Mouse (Mus musculus) erythroblast, adult 5-6 weeks (primary cell): ENCODE data around the gene 9130230L23Rik. TPM values are rescaled to one million over a fixed set of nuclear protein-coding genes. Genes with fewer than 3 reads are reported as not detected.
"Not testable (repeated sequence)": the region's sequence is repeated elsewhere in the genome, so short reads cannot be mapped to it uniquely, and the experiment has no call there.

Experiments used
- ATAC-seq: replicated peaks from 2 replicates; pipeline ENCODE4 v1.8.0; 2016; ENCODE audit warnings: moderate number of reproducible peaks, mild to moderate bottlenecking, moderate TSS enrichment, inconsistent platforms; ENCODE audit not compliant: poor library complexity, low FRiP score, severe bottlenecking
- total RNA-seq, 2 experiments: library from RNA; stranded (forward) in 1 of 2; stranded (reverse) in 1 of 2; fragments of 150-400 nt in 1 of 2; fragments of 200-764, 138-1000 nt in 1 of 2; gene quantifications; 2 replicates each; pipeline versions ENCODE4 v1.2.3 to v1.2.4; 2015 to 2017; ENCODE audit warnings: low replicate concordance in 2 of 2

The 9130230L23Rik gene
- total RNA-seq, 2 experiments from 2014 or later: not detected

DNA sequence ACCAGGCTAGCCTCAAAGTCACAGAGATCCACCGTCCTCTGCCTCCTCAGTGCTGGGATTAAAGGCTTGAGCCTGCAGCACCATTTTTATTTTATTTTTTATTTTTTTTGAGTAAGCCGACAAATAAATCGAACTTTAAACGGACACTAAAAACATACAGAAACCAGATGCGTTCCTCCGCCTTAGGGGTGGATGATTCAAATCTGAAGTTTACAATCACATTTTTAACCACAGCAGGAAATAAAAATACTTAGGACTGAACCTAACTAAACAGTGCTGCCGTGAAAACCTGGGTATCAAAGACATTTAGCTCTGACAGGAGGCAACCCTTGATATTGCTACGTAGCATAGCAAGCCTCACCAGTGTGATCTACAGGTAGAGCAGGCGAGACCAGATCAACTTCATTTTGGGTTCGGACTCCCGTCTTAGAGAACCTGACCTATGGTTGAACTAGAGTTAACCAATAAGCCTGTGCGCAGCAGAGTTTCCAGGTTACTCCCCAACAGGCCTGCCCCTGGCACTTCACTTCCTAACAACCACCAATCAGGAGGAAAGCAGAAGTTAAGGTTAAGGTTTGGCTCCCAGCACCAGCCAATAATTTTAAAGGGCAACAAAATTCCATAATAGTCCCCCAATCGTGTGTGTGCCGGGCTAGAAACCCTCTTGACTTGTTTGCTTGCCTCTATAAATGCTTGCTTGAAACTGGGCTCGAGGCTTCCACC lies 4.3 kb upstream of the 9130230L23Rik start:
- ATAC-seq: no peak

DNA sequence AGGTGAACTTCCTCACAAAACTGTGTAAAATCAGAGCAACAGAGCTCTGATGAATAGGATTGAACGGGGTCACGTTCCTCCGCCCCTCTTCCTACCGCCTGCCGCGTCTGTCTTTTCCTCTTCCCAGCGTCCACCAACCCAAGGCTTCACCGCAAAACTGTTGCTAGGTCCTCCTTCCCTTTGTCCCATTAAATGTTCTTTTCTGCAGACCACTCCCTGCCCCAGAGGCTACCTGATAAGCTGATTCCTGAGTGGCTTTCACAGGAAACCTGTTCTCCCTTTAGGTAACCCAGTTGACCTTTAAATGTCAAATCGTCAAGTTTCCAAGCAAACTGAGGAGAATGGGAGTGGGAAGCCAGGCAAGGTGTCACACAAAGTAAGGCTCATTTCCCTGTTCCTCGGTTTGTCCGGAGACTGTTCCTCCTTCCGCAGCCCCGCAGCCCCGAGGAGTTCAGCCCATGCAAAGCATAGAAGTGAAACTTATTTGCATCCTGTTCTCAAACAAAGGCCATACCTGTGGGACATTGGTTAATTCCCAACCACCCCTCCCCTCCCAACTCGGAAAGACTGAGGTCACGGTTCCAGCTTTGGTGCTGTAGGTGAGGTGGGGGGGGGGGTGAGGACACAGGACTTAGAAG lies 1.1 kb upstream of the 9130230L23Rik start:
- ATAC-seq: no peak

- no peak for ATAC-seq
Observed at GRCm38 (mm10) chr5:66001232-66001631, 2.9 kb downstream of the 9130230L23Rik start.

- no peak for ATAC-seq
Observed at GRCm38 (mm10) chr5:66000567-66001125, 3.4 kb downstream of the 9130230L23Rik start.

DNA sequence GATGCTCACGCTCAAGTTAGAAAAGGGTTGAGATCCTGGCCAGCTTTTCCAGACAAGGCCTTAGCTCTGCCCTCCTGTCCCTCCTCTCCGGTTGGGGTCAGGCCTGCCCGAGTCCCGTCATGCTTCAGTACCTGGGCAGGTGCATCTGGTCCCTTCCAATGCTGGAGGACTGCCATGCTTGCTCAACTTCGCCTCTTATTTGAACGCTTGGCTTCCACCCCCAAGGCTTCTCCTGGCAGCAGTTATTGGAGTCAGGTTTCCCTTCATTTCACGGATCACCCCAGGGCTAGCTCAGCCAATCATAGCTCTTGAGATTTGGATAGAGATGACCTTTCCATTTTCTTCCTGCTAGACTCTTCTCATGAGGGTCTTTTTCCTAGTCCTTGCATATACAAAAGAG lies 4.0 kb downstream of the 9130230L23Rik start:
- ATAC-seq: no peak

GRCm38 (mm10) chr5:65999106-65999505 lies 5.0 kb downstream of the 9130230L23Rik start:
- no peak for ATAC-seq

- ATAC-seq: no peak
Observed at GRCm38 (mm10) chr5:65997813-65998212, 6.3 kb downstream of the 9130230L23Rik start.

DNA sequence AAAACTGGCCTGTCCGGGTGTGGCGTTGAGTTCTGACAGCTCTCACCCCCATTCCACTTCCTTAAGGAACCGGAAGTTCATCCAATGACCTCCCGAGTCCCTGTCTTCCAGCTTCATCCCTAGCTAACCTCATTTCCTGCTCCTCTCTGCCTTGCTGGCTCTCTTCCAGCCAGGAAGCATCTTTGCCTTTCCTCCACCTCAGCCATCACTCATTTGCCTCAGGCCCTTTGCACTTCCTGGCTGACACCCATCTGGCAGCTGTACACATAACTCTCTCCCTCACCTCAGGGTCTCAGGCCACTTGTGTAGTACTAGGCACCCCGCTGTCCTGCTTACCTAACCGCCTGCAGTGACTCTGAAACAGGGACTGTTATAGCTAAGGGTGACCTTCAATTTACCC lies 9.4 kb downstream of the 9130230L23Rik start:
- no peak for ATAC-seq

DNA sequence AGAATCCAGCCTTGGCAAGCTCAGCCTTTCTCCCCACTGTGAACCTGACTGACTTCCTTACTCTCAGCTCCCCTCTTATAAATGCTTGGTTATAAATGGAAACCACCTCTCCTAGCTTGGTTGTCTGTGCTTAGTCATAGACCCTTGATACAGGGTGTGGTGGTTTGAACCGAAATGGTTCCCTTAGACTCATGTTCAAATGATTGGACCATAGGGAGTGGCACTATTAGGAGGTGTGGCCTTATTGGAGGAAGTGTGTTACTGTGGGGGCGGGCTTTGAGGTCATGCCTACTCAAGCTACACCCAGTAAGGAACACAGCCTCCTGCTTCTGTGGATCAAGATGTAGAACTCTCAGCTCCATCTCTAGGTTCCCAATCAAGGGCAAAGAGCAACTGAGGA lies 12.9 kb downstream of the 9130230L23Rik start:
- no peak for ATAC-seq

DNA sequence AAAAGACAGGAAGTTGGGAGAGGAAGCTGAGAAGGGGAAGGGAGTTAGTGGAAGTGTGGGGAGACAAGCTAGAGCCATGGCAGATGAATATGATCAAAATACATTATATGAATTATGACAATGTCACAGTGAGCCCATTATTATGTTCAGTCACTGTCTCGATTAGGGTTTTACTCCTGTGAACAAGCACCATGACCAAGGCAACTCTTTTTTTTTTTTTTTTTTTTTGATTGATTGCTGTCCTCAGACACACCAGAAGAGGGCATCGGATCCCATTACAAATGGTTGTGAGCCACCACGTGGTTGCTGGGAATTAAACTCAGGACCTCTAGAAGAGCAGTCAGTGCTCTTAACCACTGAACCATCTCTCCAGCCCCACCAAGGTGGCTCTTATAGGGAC lies 17.1 kb downstream of the 9130230L23Rik start:
- not testable (repeated sequence) for ATAC-seq

DNA sequence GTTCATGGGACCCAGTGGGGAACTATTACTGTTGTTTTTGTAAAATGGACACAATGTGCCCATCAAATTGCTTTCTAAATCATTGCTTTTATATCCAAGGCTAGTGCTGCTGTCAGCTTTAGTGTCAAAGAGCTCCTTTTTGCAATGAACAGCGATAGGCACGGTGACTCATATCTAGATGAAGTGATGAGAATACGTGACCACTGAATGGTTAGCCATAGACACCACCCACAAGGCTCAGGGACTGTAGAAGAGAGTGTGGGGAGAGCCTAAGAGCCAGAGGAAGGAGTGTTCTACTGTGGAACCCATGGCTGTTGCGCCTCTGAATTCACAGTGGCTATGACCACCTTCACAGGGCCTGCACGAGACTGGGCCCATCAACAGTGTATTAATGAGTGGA lies 17.7 kb downstream of the 9130230L23Rik start:
- ATAC-seq: no peak

GRCm38 (mm10) chr5:65975731-65976130 lies 28.4 kb downstream of the 9130230L23Rik start:
- no peak for ATAC-seq

DNA sequence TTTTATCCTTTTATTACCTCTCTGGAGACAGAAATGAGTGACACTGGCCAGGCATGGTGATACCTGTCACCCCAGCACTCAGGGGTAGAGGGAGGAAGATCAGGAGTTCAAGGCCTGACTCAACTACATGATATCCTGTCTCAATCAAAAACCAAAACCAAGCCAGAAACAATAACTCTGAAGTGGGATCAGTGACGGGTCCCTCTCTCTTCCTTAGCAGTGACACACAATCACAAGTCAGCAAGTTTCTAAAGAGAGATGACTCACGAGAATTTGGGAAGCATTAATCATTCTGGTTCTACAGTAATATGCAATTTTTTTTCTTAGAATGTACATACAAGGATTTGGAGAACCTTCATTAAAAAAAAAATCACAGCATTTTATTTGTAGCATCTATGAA lies 30.9 kb downstream of the 9130230L23Rik start:
- no peak for ATAC-seq

- ATAC-seq: no peak
Observed at GRCm38 (mm10) chr5:65968004-65968403, 36.1 kb downstream of the 9130230L23Rik start.

DNA sequence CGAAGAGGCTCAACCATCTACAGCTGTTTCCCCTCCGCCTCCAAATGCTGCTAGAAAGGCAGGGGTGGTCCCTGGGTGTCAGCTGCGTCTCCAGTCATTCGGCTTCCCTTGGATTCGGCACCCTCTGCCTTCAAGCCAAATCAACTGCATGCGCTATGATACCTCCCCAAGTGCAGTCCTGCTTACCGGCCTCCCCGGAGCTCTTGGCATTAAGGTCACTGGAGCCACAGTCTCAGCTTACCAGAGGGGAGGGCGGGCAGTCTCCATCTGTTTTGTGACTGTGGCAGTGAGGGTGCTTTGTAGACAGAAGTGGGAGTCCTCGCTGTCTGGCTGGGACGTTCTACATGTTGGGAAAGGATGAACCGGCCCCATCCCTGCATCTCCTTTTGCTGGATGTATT lies 37.0 kb downstream of the 9130230L23Rik start:
- ATAC-seq: no peak

DNA sequence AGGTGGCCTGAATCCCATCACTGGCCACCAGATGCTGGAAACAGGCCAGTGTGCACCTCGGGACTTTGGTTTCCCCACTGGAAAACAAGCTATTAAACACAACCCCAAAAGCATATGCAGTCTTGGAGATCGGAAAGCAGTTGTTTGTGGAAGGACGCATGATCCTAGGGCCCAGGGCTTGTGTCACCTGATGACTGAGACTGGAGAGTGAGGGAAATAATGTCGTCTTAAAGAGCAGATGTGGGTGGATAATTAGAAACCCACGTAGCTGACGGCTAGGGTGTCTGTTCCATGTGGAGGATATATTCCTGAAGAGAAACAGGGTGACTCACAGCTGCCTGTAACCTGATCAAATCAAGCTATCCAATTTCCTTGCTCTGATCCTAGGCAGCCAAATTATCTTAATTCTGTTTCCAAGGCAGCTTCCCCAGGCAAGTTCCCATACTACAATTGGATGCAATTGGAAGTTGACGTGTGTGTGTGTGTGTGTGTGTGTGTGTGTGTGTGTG lies 38.3 kb downstream of the 9130230L23Rik start:
- no peak for ATAC-seq

GRCm38 (mm10) chr5:65963291-65963690 lies 40.8 kb downstream of the 9130230L23Rik start:
- no peak for ATAC-seq

DNA sequence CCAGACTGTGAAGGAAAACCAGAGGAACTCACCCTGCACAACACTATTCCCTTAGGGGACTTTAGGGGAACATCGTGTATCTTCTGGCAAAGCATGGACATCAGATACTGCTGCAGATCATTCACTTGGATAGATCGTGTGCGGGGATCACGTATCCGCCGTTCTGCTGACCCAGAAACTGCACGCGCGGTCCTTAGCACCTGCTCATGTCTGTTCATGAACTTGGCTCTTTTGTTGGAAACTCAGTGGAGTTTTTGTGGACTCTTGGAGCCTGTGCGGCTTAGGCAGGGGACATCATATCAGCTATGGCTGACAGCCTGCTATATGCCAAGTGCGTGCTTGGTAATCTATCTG lies 43.5 kb downstream of the 9130230L23Rik start:
- no peak for ATAC-seq

- ATAC-seq: no peak
Observed at GRCm38 (mm10) chr5:65959893-65960596, 44.0 kb downstream of the 9130230L23Rik start.

- ATAC-seq: no peak
Observed at GRCm38 (mm10) chr5:65958597-65958996, 45.5 kb downstream of the 9130230L23Rik start.
